Mouse (Mus musculus): ENCODE measurements at regions not wholly inside any gene's neighbourhood (a gene's known extent, or its start where the extent isn't known, plus 50 kb on each side); places are given as distances from the start of the nearest gene placed in this dataset.

DNA sequence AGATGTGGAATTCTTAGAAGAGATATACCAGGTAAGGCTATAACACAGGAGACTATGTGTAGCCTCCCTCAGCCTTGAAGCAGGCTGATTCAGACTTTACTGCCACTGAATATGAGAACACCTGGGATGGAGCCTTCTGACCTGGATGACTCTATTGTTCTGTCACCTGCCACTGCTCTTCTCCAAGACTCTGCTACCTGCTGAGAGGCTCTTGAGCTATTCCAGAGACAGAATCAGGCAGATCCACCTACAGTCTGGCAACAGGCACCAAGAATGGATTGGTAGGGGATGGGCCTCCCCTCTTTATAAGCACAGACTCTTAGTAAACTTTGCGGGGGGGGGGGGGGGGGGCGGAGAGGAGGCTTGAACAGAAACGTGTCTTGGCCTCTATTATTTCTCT is 970.5 kb upstream of the Pot1a start:
- no peak overlapping the region for H3K9ac ChIP-seq (ENCODE audit: insufficient read depth, low read depth, low read length, poor library complexity, severe bottlenecking)
- no peak overlapping the region for H3K4me3 ChIP-seq (ENCODE audit: insufficient read depth in 1 of 2, low read depth in 1 of 2, low read length in 2 of 2, poor library complexity in 1 of 2, severe bottlenecking in 1 of 2)
- H3K27ac ChIP-seq (ENCODE audit: insufficient read depth, low read depth, low read length, poor library complexity, severe bottlenecking): no peak overlapping the region
- H3K4me1 ChIP-seq (ENCODE audit: control insufficient read depth in 2 of 2, insufficient read depth in 2 of 2, low read length in 2 of 2, poor library complexity in 1 of 2): peaks cover 2 to 4% of the 10 kb centered on the region in 2 experiments
- H3K36me3 ChIP-seq (ENCODE audit: control insufficient read depth, insufficient read depth, low read length, poor library complexity, severe bottlenecking): no peaks in the 10 kb centered on the region
- TF ChIP-seq HCFC1 (IDR thresholded peaks at IDR 0.05; ENCODE audit: borderline replicate concordance, insufficient read depth, low read length) (no peak), ZC3H11A (IDR thresholded peaks at IDR 0.05; ENCODE audit: borderline replicate concordance, low read depth, low read length) (no peak), MAFK (IDR thresholded peaks at IDR 0.05; ENCODE audit: insufficient read depth, low read depth, low read length) (no peak), CHD2 (IDR thresholded peaks at IDR 0.05; ENCODE audit: low read depth, low read length) (no peak), ZNF384 (IDR thresholded peaks at IDR 0.05; ENCODE audit: low read depth, low read length) (no peak)
- peak; percentile 17 for DNase-seq (ENCODE audit: low read depth, low spot score)
- H3K9me3 ChIP-seq (ENCODE audit: control insufficient read depth, insufficient read depth, low read depth, low read length): no peaks in the 10 kb centered on the region
- in situ Hi-C loops (cut with MboI; ENCODE audit: low sequenced_read_pairs in 2 of 2, unreplicated experiment in 2 of 2): no loop called here

DNA sequence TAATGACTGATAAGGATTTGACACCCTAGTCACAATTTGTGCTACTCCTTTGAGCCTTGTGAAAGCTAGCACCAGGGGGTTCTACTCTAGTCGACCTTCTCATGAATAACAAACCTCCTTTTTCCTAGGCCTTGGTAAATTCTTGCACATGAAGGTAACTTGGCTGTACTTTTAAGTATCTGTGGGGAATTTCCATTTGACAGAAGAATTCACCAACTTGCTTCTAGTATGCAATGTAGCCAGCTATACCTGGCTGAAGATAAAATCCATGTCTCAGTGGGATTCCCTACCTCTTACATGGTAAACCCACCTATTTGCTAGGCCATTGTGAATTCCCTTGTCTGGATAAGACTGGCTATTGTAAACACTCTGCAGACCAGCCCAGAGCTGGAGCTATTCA is 967.6 kb upstream of the Pot1a start:
- no peaks in the 10 kb centered on the region for H3K9me3 ChIP-seq (ENCODE audit: control insufficient read depth, insufficient read depth, low read depth, low read length)
- peaks cover 2 to 4% of the 10 kb centered on the region in 2 experiments for H3K4me1 ChIP-seq (ENCODE audit: control insufficient read depth in 2 of 2, insufficient read depth in 2 of 2, low read length in 2 of 2, poor library complexity in 1 of 2)
- no peak overlapping the region for H3K9ac ChIP-seq (ENCODE audit: insufficient read depth, low read depth, low read length, poor library complexity, severe bottlenecking)
- no peak overlapping the region for H3K4me3 ChIP-seq (ENCODE audit: insufficient read depth in 1 of 2, low read depth in 1 of 2, low read length in 2 of 2, poor library complexity in 1 of 2, severe bottlenecking in 1 of 2)
- peak; percentile 43 for DNase-seq (ENCODE audit: low read depth, low spot score)
- peak overlapping the region; percentile 12; the same call in 1 of the 2 replicates for H3K27ac ChIP-seq (ENCODE audit: insufficient read depth, low read depth, low read length, poor library complexity, severe bottlenecking)
- TF ChIP-seq ZNF384 (IDR thresholded peaks at IDR 0.05; ENCODE audit: low read depth, low read length) (no peak), CHD2 (IDR thresholded peaks at IDR 0.05; ENCODE audit: low read depth, low read length) (no peak), HCFC1 (IDR thresholded peaks at IDR 0.05; ENCODE audit: borderline replicate concordance, insufficient read depth, low read length) (no peak), MAFK (IDR thresholded peaks at IDR 0.05; ENCODE audit: insufficient read depth, low read depth, low read length) (no peak), ZC3H11A (IDR thresholded peaks at IDR 0.05; ENCODE audit: borderline replicate concordance, low read depth, low read length) (no peak)
- no peaks in the 10 kb centered on the region for H3K36me3 ChIP-seq (ENCODE audit: control insufficient read depth, insufficient read depth, low read length, poor library complexity, severe bottlenecking)
- in situ Hi-C loops (cut with MboI; ENCODE audit: low sequenced_read_pairs in 2 of 2, unreplicated experiment in 2 of 2): no loop called here

DNA sequence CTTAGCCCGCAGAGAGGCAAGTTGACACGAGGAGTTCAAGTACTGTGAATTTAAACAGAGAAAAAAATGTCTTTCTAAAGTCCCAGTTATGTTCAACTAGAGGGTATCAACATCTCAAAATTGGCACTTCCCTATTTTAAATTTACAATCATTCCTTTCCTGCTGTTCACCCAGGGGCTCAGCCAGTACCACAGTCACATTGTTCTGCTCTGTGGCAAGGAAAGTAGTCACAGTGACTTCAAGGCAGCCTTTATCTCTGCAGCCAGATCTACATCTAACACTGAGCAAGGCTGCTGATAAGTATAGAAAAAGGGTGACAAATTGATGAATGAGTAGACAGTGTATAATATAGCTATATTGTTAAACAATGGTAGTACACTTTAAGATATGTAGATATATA is 957.8 kb upstream of the Pot1a start:
- Histone ChIP-seq H3K4me3 (ENCODE audit: insufficient read depth in 1 of 2, low read depth in 1 of 2, low read length in 2 of 2, poor library complexity in 1 of 2, severe bottlenecking in 1 of 2) (no peak overlapping the region), H3K9ac (ENCODE audit: insufficient read depth, low read depth, low read length, poor library complexity, severe bottlenecking) (no peak overlapping the region), H3K36me3 (ENCODE audit: control insufficient read depth, insufficient read depth, low read length, poor library complexity, severe bottlenecking) (no peaks in the 10 kb centered on the region), H3K9me3 (ENCODE audit: control insufficient read depth, insufficient read depth, low read depth, low read length) (no peaks in the 10 kb centered on the region), H3K27ac (ENCODE audit: insufficient read depth, low read depth, low read length, poor library complexity, severe bottlenecking) (no peak overlapping the region), H3K4me1 (ENCODE audit: control insufficient read depth in 2 of 2, insufficient read depth in 2 of 2, low read length in 2 of 2, poor library complexity in 1 of 2) (no peaks in the 10 kb centered on the region)
- TF ChIP-seq ZNF384 (IDR thresholded peaks at IDR 0.05; ENCODE audit: low read depth, low read length): no peak
- no peak for TF ChIP-seq HCFC1 (IDR thresholded peaks at IDR 0.05; ENCODE audit: borderline replicate concordance, insufficient read depth, low read length)
- no peak for TF ChIP-seq MAFK (IDR thresholded peaks at IDR 0.05; ENCODE audit: insufficient read depth, low read depth, low read length)
- TF ChIP-seq ZC3H11A (IDR thresholded peaks at IDR 0.05; ENCODE audit: borderline replicate concordance, low read depth, low read length): no peak
- no peak for TF ChIP-seq CHD2 (IDR thresholded peaks at IDR 0.05; ENCODE audit: low read depth, low read length)
- in situ Hi-C loops (cut with MboI; ENCODE audit: low sequenced_read_pairs in 2 of 2, unreplicated experiment in 2 of 2): no loop called here
- no peak for DNase-seq (ENCODE audit: low read depth, low spot score)

DNA sequence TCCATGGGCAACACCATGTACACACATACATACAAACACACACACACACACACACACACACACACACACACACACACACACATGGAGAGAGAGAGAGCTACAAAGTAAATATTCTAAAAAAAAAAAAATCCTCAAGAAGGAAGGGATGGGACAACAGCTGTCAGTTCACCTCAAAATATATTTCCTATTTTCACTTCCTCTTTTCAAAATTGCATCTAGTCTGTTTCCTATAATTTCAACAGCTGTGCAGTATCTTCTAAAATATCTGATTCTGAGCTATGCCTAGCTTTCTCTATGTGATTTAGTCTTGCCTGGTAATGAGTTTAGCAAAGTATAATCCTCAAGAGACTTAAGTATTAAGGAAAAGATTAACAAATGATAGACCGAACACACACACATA is 955.7 kb upstream of the Pot1a start:
- TF ChIP-seq ZC3H11A (IDR thresholded peaks at IDR 0.05; ENCODE audit: borderline replicate concordance, low read depth, low read length) (no peak), CHD2 (IDR thresholded peaks at IDR 0.05; ENCODE audit: low read depth, low read length) (no peak), ZNF384 (IDR thresholded peaks at IDR 0.05; ENCODE audit: low read depth, low read length) (no peak), HCFC1 (IDR thresholded peaks at IDR 0.05; ENCODE audit: borderline replicate concordance, insufficient read depth, low read length) (no peak), MAFK (IDR thresholded peaks at IDR 0.05; ENCODE audit: insufficient read depth, low read depth, low read length) (no peak)

DNA sequence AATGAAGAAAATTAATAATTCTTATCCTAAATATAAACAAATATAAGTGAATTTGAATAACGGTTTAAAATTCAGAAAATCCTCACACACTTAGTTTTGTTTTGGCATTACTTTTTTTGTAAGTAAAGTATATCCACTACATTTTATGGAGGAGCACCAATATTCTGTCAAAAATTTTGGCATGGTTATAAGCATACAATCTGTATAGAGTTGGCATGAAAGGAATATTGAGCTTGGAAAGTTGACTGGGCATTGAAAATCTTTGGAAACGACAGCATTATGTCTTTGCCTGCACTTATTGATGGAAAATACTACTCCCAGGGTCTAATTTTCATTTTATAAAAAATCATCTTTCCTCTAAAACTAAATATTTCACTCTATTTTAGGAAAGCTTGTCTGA is 952.5 kb upstream of the Pot1a start:
- no peak overlapping the region for H3K27ac ChIP-seq (ENCODE audit: insufficient read depth, low read depth, low read length, poor library complexity, severe bottlenecking)
- no peaks in the 10 kb centered on the region for H3K9me3 ChIP-seq (ENCODE audit: control insufficient read depth, insufficient read depth, low read depth, low read length)
- no peak overlapping the region for H3K4me3 ChIP-seq (ENCODE audit: insufficient read depth in 1 of 2, low read depth in 1 of 2, low read length in 2 of 2, poor library complexity in 1 of 2, severe bottlenecking in 1 of 2)
- in situ Hi-C loops (cut with MboI; ENCODE audit: low sequenced_read_pairs in 2 of 2, unreplicated experiment in 2 of 2): no loop called here
- no peak for DNase-seq (ENCODE audit: low read depth, low spot score)
- no peak overlapping the region for H3K9ac ChIP-seq (ENCODE audit: insufficient read depth, low read depth, low read length, poor library complexity, severe bottlenecking)
- TF ChIP-seq CHD2 (IDR thresholded peaks at IDR 0.05; ENCODE audit: low read depth, low read length) (no peak), HCFC1 (IDR thresholded peaks at IDR 0.05; ENCODE audit: borderline replicate concordance, insufficient read depth, low read length) (no peak)
- H3K36me3 ChIP-seq (ENCODE audit: control insufficient read depth, insufficient read depth, low read length, poor library complexity, severe bottlenecking): no peaks in the 10 kb centered on the region
- no peaks in the 10 kb centered on the region for H3K4me1 ChIP-seq (ENCODE audit: control insufficient read depth in 2 of 2, insufficient read depth in 2 of 2, low read length in 2 of 2, poor library complexity in 1 of 2)

More for the DNA sequence above, 955.7 kb upstream of the Pot1a start:
- no peak overlapping the region for H3K27ac ChIP-seq (ENCODE audit: insufficient read depth, low read depth, low read length, poor library complexity, severe bottlenecking)
- H3K9ac ChIP-seq (ENCODE audit: insufficient read depth, low read depth, low read length, poor library complexity, severe bottlenecking): no peak overlapping the region
- H3K9me3 ChIP-seq (ENCODE audit: control insufficient read depth, insufficient read depth, low read depth, low read length): no peaks in the 10 kb centered on the region
- H3K4me3 ChIP-seq (ENCODE audit: insufficient read depth in 1 of 2, low read depth in 1 of 2, low read length in 2 of 2, poor library complexity in 1 of 2, severe bottlenecking in 1 of 2): no peak overlapping the region
- H3K4me1 ChIP-seq (ENCODE audit: control insufficient read depth in 2 of 2, insufficient read depth in 2 of 2, low read length in 2 of 2, poor library complexity in 1 of 2): no peaks in the 10 kb centered on the region
- no peaks in the 10 kb centered on the region for H3K36me3 ChIP-seq (ENCODE audit: control insufficient read depth, insufficient read depth, low read length, poor library complexity, severe bottlenecking)
- no peak for DNase-seq (ENCODE audit: low read depth, low spot score)
- in situ Hi-C loops (cut with MboI; ENCODE audit: low sequenced_read_pairs in 2 of 2, unreplicated experiment in 2 of 2): no loop called here

Data from ES-E14 (cell line).